Mouse (Mus musculus) liver, adult (tissue): ENCODE measurements around the gene Hlcs.

Source experiments
- GATA4 ChIP-seq: IDR thresholded peaks from 2 replicates; pipeline ENCODE4 v1.6.1; 2014; ENCODE audit warnings: mild to moderate bottlenecking, low read length; ENCODE audit not compliant: insufficient replicate concordance

Hlcs gene

DNA sequence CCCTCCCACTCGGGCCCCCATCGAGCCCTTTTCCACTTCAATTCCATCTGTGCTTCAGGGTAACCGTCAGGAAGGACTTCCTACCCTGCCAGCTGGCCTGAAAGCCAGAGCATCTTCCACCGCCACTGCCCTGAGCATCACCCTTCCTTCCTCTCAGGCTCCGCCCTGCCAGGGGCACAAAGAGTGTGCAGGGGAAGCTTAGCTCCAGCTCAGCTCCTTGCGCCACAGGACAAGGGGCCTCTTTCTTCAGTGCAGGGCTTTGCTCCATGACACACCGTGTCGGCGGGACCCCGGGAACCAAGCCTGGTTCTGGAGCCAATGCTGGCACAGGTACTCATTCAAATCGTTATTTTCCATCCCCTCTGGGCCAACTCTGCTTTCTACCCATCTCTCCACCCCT, 165.2 kb downstream of the Hlcs start:
- TF ChIP-seq GATA4 = no peak

DNA sequence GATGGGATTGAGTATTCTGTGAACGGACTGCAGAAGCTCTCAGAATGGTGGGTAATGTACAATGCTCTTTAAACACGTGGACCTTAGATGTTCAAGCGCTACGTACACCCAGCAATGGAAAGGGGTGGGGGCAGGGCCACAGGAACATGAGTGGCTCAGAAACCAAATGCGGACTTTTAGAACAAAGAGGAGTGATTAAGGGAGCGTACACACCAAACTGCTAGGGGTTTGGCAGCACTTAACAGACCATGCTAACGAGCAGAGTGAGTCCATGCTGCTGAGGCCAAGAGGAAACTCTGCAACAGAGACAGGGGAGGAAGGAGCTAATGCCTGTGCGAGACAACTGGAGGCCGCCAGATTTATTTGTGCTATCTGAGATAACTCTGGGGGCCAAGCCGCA, 170.0 kb downstream of the Hlcs start:
- TF ChIP-seq GATA4 = no peak

DNA sequence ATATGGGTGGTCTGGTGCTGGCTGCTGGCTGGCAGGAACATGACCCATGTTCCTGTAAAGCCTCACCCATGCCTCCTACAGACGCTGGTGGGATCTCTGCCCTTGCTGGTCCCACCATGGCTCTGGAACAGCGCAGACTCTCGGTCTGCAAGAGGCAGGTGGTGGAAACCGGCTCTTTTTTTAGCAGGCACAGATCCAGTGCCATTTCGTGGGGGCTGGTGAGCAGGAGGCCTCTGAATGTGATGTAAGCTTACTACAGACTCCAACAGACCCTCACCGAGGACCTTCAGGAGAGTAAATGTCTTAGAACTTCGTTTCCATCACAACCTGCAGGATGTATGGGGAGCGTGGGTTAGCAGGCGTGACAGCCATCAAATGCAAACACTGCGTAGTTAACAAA, 172.6 kb downstream of the Hlcs start:
- TF ChIP-seq GATA4 = no peak

DNA sequence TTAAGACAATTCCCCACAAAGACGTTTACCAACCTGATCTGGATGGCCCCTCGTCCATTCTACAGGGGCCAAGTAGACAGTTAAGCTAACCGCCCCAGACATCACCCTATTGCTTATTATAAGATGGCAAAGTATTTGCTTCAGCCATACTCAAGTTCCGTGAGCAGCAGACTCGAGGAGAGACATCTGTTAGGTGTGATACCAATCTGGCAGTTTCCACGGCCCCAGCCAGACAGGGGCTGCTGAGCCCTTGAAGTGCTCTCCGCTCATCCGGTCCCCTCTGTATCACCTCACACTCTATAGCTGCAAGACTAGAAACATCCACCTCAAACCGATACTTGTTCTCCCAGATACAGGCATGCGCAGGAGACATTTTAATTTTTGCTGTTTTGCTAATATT, 179.2 kb downstream of the Hlcs start:
- TF ChIP-seq GATA4 = no peak

DNA sequence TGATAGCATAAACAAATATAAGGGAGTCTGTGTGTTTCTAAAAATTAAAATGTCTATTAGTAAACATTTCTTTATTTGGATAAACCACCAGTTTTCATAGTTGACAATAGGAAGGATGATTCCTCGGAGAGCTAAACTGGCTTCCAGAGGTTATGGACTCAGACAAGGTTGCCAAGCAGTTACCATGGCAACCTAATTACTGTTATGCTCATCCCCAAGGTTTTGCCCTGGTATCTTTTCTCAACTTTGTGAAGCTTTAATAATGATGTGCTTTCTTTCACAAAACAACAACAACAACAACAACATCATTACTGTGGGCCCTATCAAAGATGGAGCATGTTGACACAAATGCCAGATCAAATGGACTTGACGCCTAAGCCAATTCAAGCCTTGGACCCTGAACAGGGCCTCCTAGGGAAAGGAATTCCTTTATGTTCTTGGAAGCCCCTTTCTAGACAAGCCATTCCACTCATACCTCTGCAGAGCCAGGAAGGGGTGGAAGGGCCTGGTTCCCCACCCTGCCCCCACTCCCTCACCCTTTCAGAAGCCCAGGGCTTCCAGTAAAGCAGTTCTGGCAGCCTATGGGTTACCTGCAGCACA, 185.0 kb downstream of the Hlcs start:
- TF ChIP-seq GATA4 = no peak

DNA sequence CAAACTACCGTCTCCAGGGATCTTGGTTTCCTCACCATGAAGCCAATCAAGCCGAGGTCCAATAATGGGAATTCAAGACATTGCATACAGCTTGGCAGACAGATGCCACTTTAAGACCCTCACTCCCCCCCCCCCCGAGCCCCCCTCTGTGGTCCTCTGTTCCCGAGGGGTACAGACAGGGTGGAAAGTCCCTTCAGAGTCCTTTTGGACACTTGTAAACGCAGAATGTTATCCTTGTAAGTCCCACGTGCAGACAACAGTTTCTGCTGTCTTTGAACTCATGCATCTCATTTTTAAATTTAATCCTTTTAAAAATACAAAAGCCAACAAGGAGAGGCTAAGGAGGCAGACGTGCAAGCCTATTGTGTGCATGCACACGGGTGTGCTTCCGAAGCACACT, 187.2 kb downstream of the Hlcs start:
- no peak for TF ChIP-seq GATA4

DNA sequence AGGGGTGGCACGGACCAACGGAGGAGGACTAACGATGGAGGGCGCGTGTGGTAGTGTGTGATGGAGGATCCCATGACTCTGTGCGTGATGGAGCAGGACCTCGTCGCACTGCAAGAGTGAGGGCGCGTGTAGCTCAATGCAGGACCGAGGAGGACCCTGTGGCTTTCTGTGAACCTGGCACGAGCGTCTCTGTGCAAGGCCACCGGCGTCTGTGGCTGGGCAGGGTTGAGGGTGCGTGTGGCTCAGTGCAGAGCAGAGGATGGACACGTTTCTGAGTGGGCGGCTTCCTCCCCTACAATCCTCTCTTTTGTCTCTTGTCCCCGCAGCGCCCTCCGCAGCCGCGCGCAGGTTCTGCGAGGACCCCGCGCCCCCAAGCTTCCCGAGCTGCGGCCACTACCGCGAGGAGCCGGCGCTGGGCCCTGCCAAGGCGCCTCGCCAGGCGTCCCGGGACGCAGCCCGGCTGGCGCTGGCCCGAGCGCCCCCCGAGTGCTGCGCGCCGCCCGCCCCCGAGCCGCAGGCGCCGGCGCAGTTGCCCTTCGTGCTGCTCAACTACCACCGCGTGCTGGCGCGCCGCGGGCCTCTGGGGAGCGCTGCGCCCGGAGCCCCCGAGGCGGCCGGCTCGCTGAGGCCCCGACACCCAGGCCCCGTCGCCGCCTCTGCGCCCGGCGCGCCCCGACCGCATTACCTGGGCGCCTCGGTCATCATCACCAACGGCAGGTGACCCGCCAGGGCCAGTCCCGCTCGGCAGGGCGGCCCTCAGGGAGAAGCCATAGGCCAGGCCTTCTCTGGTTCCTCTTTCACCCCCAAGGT, 188.0 kb downstream of the Hlcs start:
- TF ChIP-seq GATA4 = no peak

DNA sequence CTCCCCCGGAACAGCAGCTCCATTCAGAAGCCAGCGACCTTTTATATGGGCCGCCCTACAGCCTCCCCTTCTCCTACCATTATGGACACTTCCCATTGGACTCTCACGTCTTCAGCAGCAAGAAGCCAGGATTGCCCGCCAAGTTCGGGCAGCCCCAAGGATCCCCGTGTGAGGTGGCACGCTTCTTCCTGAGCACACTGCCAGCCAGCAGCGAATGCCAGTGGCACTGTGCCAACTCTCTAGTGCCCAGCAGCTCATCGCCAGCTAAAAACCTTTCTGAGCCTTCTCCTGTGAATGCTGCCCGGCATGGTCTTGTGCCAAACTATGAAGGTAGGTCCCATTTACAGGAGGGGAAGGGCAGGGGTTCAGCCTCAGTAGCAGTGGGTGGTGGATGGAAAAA, 190.1 kb downstream of the Hlcs start:
- no peak for TF ChIP-seq GATA4

DNA sequence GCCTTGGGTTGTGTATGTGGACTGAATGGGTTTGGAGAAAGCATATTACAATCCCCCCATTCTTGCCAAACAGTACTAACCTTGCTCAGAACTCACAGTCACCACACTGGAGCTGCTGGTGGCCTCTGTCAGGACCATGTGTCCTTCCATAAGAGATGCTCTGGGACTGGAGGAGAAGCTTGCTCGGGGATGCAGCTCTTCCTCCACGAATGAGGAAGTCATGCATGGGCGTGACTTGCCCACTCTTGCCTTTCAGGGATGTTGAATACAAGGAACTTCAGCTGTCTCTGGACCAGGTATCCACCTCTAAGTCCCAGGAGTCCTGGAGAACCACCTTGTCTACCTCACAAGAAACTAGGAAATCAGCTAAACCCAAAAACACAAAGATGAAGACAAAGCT, 191.0 kb downstream of the Hlcs start:
- TF ChIP-seq GATA4 = no peak

DNA sequence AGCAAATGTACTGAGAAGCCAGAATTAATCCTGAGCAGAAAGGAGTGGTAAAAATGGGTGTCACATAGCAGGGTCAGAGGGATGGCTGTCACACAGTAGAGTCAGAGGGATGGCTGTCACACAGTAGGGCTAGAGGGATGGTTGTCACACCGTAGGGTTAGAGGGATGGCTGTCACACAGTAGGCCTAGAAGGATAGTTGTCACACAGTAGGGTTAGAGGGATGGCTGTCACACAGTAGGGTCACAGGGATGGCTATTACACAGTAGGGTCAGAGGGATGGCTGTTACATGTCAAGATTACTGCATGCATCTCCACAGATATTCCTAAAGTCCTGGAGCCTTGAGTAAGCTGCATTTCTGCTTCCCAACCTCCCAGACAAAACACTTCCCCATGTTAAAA, 195.0 kb downstream of the Hlcs start:
- TF ChIP-seq GATA4 = no peak

DNA sequence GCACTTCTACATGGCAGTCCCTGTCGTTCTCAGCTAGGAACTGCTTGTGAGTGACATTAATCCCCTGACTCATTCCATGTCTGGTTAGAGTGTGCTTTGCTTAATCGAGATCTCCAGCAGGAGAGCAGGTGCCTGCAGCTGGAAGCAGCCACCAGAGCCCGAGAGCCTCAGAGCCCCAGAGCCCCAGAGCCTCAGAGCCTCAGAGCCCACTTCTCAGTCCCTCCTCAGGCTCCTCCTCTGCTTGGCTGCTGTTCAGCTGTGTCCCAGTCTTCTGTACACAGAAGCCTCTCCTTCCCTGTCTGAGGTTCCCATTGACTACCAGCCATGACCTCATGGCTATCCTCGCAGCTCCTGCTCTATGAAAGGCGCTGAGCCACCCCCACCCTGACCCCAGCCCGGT, 196.0 kb downstream of the Hlcs start:
- TF ChIP-seq GATA4 = no peak

DNA sequence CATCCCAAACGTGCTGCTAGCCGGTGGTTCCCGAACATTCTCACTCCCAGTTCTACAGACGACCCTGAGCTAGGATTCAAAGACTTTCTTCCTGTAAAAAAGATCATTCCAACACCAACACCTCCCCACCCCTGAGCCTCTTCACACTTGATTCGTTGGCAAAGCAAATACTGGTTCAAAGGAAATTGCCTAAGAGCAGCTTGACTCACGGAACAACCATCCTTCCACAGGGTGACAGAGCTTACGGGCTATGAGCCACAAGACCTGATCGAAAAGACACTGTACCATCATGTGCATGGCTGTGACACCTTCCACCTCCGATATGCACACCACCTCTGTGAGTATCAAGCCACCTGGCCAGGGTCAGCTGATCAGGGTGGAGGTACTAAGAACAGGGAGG, 198.7 kb downstream of the Hlcs start:
- no peak for TF ChIP-seq GATA4

DNA sequence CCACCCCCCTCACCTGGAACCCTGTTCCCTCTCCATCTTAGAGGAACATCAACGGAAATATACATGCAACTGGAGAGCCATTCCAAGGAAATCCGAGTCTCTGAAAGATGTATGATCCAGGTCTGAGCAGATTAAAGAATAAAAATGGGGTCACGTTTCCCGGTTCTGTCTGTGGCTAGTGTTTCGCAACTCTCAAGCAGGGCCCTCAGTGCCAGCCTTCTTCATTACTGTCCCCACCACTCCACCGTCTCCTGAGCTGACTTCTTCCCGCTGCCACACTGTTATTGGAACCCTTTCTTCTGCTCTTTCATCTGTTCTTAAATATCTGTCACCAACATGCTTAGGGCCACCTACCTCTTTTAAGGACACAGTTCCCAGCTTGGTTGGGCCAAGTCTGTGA, 200.2 kb downstream of the Hlcs start:
- no peak for TF ChIP-seq GATA4

DNA sequence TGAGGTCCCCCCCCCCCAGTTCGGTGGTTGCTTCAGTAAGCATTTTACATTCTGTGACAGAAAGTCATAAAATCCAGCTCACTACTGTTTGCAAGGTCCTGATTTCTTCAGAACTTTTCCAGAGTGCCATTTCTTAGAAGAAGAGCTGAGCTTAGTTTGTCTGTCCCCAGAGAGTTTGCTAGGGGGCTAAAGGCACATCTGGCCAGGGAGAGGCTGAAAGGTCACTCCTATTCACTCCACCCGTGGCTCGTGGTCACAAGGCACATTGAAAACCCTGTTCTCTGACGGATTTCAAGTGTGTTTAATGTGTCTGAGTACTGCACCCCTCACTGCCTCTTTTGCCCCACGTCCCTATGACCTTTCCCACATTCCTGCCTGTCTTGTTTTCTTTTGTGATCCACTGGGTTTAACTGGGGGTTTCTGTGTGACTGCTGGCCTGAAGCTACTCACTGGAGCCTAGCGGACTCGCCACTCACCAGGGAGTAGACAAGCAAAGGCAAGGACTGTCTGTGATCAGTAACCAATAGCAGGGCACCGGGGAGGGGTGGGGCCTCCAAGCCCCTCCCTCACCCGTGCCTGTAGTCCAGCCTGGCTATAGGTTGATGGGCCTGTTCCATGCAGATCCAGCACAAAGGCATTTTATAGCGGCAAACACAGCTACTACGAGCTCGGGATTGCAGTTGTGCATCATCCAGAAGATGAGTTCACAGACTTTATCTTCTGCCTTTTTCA, 215.5 kb downstream of the Hlcs start:
- TF ChIP-seq GATA4 = no peak

DNA sequence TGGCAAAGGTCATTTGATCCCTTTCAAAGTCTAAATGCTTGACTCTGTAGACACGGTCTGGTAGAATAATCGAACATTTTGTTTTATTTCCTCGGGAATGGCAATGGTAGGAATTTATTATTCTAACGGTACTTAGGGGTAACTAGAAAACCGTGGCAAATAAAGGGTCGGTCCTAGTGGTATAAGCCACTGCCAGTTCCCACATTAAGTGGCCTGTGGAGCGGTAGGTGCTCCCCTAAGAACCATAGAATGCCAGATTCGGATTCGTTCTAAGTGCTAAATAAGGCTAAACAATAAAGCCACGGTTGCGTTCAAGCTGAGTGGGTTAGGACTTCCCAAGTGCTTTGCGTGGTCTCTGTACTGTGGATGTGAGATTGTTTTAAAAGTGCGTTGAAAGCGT, 216.9 kb downstream of the Hlcs start:
- TF ChIP-seq GATA4 = no peak

DNA sequence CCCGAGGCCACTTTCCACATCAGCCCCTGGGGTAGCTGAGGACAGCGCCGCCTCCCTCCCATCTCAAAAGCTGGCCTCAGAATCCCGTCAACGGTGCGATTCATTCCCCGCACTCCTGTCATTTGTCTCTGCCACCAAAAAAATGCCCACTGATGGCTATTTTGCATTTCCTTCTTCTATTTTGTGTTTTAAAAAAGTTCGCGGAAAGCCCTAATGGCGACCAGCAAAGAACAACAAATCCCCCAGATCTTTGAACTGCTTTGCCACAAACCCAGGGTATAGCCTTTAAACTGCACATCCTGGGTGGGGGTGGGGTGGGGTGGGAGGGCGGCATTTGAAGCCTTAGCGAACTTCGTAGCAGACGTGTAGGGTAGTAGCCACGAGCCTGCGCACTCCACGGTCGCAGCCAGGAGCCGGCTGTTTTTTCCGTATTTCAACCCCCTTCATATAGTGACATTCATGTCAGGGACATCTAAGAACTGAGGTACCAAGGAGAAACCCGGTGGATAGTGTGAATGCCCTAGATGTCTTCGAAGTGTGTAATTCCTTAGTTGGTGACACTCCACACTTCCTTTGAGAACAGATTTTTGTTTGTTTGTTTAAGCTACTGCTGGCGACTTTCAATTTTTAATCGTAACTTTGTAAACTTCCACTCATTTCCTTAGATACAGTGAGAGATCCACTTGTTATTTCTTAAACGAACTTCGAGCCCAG, 218.1 kb downstream of the Hlcs start:
- TF ChIP-seq GATA4 = no peak
